Mouse (Mus musculus): Measurements from ENCODE around the gene Stpg2.
A peak's percentile ranks its signal among the peaks of the same experiment; 100 is the strongest.
"Not testable (repeated sequence)": the region's sequence is repeated elsewhere in the genome, so short reads cannot be mapped to it uniquely, and the experiment has no call there.

Stpg2 gene

DNA sequence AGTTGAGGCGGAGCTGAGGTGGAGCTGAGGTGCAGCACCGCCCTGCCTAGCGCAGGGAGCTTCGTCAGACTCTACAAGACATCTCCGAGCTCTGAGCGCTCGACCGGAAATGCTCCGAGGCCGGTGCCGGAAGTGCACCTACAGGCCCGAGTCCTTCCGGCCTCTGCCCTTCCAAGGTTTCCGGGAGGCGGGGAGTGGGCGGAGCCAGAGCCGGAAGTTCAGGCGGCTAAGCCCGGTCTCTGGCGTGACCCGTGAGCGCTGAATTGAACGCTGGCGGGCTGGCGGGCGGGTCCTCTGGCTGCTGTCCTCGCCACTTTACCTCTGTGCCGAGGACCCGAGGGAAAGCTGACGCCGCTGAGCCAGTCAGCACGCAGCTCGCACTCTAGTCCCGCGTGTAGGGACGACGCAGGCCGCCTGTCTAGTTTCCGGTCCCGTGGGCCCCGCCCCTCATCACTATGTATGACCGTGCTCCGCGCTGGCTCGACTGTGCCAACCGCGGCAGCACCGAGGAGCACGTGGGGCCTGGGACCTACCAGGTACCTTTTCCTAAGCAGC lies at the start of gene Stpg2:
Stpg2 (plus strand) TSS at position 251 of the 555 bp plus-strand sequence.
- DNase-seq (ENCODE audit: low read depth, low spot score), result peak; percentile 56

DNA sequence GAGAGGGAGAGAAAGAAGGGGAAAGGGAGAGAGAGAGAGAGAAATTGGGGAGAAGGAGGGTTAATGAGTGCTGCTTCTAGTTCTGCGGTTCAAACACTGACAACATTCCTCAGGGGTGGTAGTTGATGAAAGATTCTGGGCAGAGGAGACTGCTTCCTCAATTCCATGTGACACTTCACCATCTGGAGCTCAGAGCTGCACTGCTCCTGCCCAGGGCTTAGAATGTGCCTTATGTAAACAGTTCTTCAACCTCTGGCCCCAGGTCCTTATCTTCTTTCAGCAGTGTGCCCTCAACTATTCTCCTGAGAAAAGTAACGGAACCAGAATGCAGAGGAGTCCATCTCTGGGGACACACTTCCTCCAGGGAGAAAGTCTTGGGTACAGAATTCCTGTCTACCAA lies 43.3 kb upstream of the Stpg2 start:
- DNase-seq (ENCODE audit: low read depth, low spot score), result no peak

- no peak for DNase-seq (ENCODE audit: low read depth, low spot score)
Observed at GRCm38 (mm10) chr3:139162658-139163057, 42.8 kb upstream of the Stpg2 start.

- DNase-seq (ENCODE audit: low read depth, low spot score), result no peak
Observed at GRCm38 (mm10) chr3:139168510-139169269, 36.8 kb upstream of the Stpg2 start.

DNA sequence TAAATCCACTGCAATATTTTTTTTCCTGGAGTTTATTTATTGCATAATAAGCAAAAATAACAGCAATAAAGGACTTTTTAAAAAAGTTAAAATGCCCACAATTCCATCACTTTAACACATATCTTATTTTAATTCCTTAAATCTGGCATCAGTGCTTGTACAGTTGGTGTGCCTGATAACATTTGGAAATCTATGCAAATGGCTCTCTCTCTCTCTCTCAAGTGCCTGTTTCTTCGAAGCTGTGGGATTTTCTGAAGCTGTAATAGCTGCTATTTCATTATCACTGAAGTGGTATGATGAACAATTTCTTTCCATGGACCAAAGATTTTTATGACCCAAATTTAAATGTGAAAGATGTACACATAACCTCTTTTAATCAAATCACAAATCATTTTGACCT lies 35.8 kb upstream of the Stpg2 start:
- DNase-seq (ENCODE audit: low read depth, low spot score), result no peak

DNA sequence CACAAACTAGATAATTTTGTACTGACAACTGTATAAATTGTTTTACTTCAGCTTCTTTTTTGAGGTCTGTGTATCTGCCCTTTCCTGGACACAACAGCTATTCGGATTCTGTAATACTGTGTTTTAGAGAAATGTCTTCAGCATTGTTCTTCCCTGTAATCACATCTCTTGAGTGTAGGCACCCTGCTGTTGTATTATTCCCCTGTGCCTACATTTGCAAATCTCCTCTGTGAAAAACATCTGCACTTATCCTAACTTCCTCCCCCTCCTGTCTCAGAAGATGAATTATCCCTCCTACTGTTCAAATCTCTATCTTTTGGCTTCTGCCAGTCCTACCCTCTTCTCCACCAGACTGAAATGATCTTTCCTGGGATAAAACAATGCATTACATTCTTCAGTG lies 28.6 kb upstream of the Stpg2 start:
- DNase-seq (ENCODE audit: low read depth, low spot score), result no peak

GRCm38 (mm10) chr3:139191541-139191940 lies 14.0 kb upstream of the Stpg2 start:
- no peak for DNase-seq (ENCODE audit: low read depth, low spot score)

DNA sequence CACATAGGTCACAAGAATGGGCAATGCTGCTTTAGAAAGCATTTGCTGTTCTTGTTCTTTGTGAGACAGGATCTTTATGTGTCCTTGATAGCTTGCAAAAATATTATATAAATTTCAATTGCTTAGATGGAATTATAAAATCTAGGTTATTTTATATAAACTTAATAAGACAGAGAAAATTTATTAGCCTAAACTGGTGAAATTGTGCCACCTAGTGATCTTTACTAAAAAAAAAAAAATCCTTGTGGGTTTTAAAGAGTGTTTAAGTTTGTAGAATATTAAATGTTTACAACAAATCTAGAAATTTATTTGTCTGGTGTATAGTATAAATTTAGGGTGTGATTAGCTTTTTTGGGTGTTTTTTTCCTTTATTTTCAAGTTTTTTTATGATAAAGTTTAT lies 11.6 kb upstream of the Stpg2 start:
- no peak for DNase-seq (ENCODE audit: low read depth, low spot score)

- DNase-seq (ENCODE audit: low read depth, low spot score), result no peak
Observed at GRCm38 (mm10) chr3:139198412-139198811, 7.1 kb upstream of the Stpg2 start.

DNA sequence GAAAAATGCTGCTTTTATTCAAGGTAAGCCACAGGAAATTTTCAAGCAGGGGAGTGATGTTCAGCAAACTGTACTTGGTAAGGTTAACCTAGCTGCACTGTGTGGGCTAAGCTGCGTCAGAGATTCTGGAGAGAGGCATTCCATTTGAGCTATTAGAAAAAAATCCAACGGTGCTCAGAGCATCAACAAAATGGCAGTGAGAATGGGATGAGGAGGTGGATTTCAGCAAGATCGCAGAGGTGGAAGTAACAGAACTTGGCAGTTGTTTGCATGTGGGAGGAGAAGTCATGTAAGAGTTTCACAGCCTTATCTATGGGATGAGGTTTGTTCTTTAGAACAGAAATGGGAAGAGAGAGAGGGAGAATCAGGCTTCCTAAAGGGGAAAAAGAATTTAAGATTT lies 5.2 kb upstream of the Stpg2 start:
- DNase-seq (ENCODE audit: low read depth, low spot score), result no peak

- no peak for DNase-seq (ENCODE audit: low read depth, low spot score)
Observed at GRCm38 (mm10) chr3:139216945-139217344, 11.5 kb downstream of the Stpg2 start.

DNA sequence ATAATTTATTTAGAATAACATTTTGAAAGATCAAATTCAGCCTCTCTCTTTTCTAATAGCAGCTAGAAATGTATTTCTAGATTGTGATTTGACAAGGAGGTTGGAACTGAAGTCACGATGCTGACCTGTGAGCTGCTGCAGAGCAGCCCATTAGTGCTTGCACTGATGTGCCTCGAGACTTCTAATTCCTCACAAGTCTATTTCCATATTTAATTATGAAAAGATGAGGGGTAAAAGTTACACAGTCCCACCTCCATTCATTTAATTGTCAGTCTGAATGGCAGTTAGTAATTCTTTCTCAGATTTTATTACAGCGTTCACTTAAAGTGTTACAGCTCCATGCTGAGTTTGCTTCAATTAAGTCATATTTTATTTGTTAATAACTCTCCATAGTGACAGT lies 19.6 kb downstream of the Stpg2 start:
- DNase-seq (ENCODE audit: low read depth, low spot score), result no peak

DNA sequence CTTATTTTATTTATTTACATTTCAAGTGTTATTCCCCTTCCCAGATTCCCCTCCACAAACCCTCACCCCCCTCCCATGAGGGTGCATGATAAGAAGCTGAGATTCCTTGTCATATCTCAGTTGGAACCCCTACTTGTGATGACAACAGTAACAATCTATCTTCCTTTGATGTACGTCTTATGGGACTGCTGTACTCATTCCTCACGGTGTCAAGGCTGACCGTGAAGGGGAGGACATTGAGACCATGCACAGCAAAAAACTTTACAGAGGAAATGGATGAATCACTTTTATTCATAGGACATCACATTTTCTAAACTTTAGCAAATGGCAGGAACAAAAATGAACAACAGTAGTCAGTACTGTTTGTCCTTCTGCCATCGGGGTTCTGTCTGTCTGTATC lies 21.3 kb downstream of the Stpg2 start:
- no peak for DNase-seq (ENCODE audit: low read depth, low spot score)

GRCm38 (mm10) chr3:139245219-139245618 lies 39.7 kb downstream of the Stpg2 start:
- no peak for DNase-seq (ENCODE audit: low read depth, low spot score)

GRCm38 (mm10) chr3:139246508-139246907 lies 41.0 kb downstream of the Stpg2 start:
- DNase-seq (ENCODE audit: low read depth, low spot score), result peak; percentile 9

GRCm38 (mm10) chr3:139262359-139262758 lies 56.9 kb downstream of the Stpg2 start:
- DNase-seq (ENCODE audit: low read depth, low spot score), result not testable (repeated sequence)

- DNase-seq (ENCODE audit: low read depth, low spot score), result no peak
Observed at GRCm38 (mm10) chr3:139297909-139298308, 92.4 kb downstream of the Stpg2 start.

DNA sequence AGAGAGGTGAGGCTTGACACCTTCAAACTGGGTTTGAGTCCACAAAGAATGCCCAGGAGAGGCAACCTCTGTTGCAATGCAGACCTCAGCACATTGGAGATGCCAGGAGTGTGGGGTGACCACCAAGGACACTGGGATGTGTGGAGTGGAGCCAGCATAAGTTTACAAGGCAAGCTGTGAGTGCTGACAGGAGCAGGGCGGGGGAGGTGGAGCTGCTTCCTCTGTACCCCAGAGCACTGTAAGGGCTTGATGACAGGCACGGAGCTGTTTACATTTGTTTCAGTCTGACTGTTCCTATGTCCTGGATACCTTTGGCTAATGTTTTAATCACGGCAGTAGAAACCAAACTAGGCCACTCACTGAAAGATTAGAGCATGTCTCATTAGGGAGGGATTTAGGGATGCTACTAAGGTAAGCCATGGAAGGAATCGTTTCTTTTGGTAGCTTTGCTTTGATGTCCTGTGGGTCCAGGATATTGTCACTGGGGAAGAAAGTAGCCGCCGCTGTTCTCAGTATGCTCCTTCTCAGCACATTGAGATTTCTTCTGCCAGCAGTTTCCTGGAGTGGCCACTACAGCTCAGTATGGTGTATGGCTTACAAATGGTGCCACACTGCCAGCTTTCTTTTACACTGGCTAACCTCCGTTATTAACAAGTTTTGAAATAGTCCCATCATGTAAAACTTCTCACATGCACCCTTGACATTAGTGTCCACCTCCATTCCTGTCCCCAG lies 102.8 kb downstream of the Stpg2 start:
- no peak for DNase-seq (ENCODE audit: low read depth, low spot score)

DNA sequence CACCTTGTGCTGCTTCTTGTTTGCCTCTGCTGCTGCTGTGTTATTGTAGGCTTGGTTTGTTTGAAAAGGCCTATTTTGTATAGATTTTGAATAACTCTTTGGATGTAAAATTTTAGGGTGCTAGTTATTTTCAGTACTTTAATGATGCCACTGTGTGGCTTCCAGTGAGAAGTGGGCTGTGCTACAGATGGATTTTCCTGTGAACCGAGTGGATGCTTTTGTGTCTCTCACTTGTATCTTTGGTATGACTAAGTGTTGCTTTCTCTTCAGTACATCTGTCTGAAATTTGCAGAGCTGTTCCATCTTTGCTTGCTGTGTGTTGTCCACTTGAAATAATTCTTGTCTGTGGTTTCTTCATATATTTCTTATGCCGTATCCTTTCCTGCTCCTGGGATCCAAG lies 106.2 kb downstream of the Stpg2 start:
- DNase-seq (ENCODE audit: low read depth, low spot score), result no peak

DNA sequence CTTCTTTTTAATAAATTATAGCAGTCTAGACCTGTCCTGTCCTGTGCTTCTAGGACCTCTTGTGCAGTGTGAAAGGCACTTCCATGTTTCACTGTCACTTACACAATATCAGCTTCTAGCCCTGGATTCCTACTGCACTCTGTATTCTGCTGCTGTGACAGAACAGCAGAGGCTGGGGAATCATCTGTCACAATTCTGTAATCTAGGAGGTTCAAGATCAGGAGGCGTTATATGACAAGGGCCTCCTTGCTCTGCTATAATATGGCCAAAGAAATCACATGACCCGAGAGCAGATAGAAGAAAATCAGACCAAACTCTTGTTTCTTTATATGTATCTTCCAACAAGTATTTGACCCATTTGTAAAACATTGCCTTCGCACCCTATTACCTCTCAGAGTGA lies 175.0 kb downstream of the Stpg2 start:
- DNase-seq (ENCODE audit: low read depth, low spot score), result no peak

- no peak for DNase-seq (ENCODE audit: low read depth, low spot score)
Observed at GRCm38 (mm10) chr3:139397077-139397865, 191.8 kb downstream of the Stpg2 start.

DNA sequence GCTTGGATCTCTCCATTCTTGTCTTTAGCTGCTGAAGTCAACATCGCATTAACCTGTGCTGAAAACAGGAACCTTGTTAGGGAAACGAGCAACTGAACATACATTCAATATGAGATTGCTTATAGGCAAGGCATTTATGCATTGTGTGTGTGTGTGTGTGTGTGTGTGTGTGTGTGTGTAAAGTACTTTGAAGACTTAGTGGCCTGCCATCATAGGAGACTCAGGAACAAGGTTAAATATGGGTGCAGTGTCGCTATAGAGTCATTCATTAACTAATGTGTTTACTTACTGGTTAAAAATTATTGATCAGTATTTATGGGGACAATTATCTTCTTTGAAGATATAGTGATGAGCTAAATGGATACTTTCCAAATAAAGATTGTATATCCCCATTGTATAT lies 199.2 kb downstream of the Stpg2 start:
- DNase-seq (ENCODE audit: low read depth, low spot score), result no peak

Data from WW6 (cell line).